Mouse (Mus musculus) E14TG2a.4 (cell line): ENCODE measurements around the gene She.

Experiments used
- CTCF ChIP-seq: conservative IDR thresholded peaks from 2 replicates; pipeline ENCODE4 v1.5.1; 2014; ENCODE audit warnings: low read length
- NANOG ChIP-seq: IDR thresholded peaks from 2 replicates; pipeline ENCODE4 v1.6.1; 2014; ENCODE audit warnings: borderline replicate concordance, low read length, mixed read lengths
- POU5F1 ChIP-seq: IDR thresholded peaks from 2 replicates; pipeline ENCODE4 v1.6.1; 2014; ENCODE audit warnings: low read length, borderline replicate concordance

DNA sequence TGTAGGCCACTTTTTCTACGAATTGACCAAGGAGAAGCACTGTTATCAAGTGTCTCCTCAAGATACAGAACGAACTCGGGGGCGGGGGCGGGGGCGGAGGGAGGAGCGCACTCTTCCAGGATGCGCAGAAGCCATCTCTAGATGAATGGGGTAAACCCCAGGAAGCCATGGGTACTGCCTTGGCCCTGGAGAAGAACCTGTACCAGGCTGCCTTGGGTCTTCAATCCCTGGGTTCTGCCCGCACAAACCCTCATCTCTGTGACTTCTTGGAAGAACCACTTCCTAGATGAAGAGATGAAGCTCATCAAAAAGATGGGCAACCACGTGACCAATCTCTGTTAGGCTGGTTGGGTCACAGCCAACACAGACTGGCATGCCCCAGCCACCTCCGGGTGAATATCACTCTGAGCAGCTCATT, 10.1 kb upstream of the She start:
- no peak for TF ChIP-seq CTCF
- TF ChIP-seq POU5F1, result no peak
- no peak for TF ChIP-seq NANOG
